Mouse (Mus musculus): ENCODE measurements around the gene Mrgprg.
A peak's percentile ranks its signal among the peaks of the same experiment; 100 is the strongest.

Gene Mrgprg

GRCm38 (mm10) chr7:143755357-143756124 is 11.3 kb downstream of the Mrgprg start:
- no peak for DNase-seq (ENCODE audit: low spot score)

GRCm38 (mm10) chr7:143753990-143754715 is 12.6 kb downstream of the Mrgprg start:
- DNase-seq (ENCODE audit: low spot score) = no peak

- no peak for DNase-seq (ENCODE audit: low spot score)
Observed at GRCm38 (mm10) chr7:143752606-143753005, 14.2 kb downstream of the Mrgprg start.

GRCm38 (mm10) chr7:143752056-143752455 is 14.7 kb downstream of the Mrgprg start:
- DNase-seq (ENCODE audit: low spot score) = no peak

GRCm38 (mm10) chr7:143751380-143751779 is 15.4 kb downstream of the Mrgprg start:
- DNase-seq (ENCODE audit: low spot score) = no peak

- no peak for DNase-seq (ENCODE audit: low spot score)
Observed at GRCm38 (mm10) chr7:143749045-143749444, 17.7 kb downstream of the Mrgprg start.

- peak; percentile 74 for DNase-seq (ENCODE audit: low spot score)
Observed at GRCm38 (mm10) chr7:143748041-143748868, 18.5 kb downstream of the Mrgprg start.

- DNase-seq (ENCODE audit: low spot score) = no peak
Observed at GRCm38 (mm10) chr7:143740653-143741052, 26.1 kb downstream of the Mrgprg start.

- DNase-seq (ENCODE audit: low spot score) = peak; percentile 69
Observed at GRCm38 (mm10) chr7:143739511-143740461, 27.0 kb downstream of the Mrgprg start.

GRCm38 (mm10) chr7:143738601-143739006 is 28.2 kb downstream of the Mrgprg start:
- no peak for DNase-seq (ENCODE audit: low spot score)

GRCm38 (mm10) chr7:143738194-143738593 is 28.6 kb downstream of the Mrgprg start:
- DNase-seq (ENCODE audit: low spot score) = no peak

- DNase-seq (ENCODE audit: low spot score) = no peak
Observed at GRCm38 (mm10) chr7:143733746-143734145, 33.0 kb downstream of the Mrgprg start.

- no peak for DNase-seq (ENCODE audit: low spot score)
Observed at GRCm38 (mm10) chr7:143729886-143730285, 36.9 kb downstream of the Mrgprg start.

- DNase-seq (ENCODE audit: low spot score) = no peak
Observed at GRCm38 (mm10) chr7:143726396-143726795, 40.4 kb downstream of the Mrgprg start.

GRCm38 (mm10) chr7:143723841-143724240 is 43.0 kb downstream of the Mrgprg start:
- no peak for DNase-seq (ENCODE audit: low spot score)

GRCm38 (mm10) chr7:143722646-143723045 is 44.1 kb downstream of the Mrgprg start:
- no peak for DNase-seq (ENCODE audit: low spot score)

- DNase-seq (ENCODE audit: low spot score) = no peak
Observed at GRCm38 (mm10) chr7:143717811-143718210, 49.0 kb downstream of the Mrgprg start.

Measured in ovary, postnatal 10 days (tissue).